Mouse (Mus musculus) liver, embryonic 16.5 days (tissue): ENCODE results near the gene Cntnap1. TPM values are rescaled to one million over a fixed set of nuclear protein-coding genes. Genes with fewer than 3 reads are reported as not detected.
"Not testable (repeated sequence)": the region's sequence is repeated elsewhere in the genome, so short reads cannot be mapped to it uniquely, and the experiment has no call there.

Experiments used
- ATAC-seq: fragments of 200-750 bp; cut with Nextera tagmentation; 2 replicates; pipeline ENCODE4 v1.8.0; 2017; ENCODE audit warnings: low read depth, mild to moderate bottlenecking, moderate number of reproducible peaks, moderate library complexity
- H3K27ac ChIP-seq: fragments of 300-500 bp; sonication (generic); 2 replicates; pipeline ENCODE4 v1.5.1; 2014; ENCODE audit warnings: mild to moderate bottlenecking, low read length
- H3K27me3 ChIP-seq: fragments of 300-500 bp; sonication (generic); 2 replicates; pipeline ENCODE4 v1.6.1; 2014; ENCODE audit warnings: low read depth, low read length, mixed read lengths; ENCODE audit not compliant: control insufficient read depth, insufficient read depth
- H3K36me3 ChIP-seq: fragments of 300-500 bp; sonication (generic); 2 replicates; pipeline ENCODE4 v1.6.1; 2014; ENCODE audit warnings: mild to moderate bottlenecking; ENCODE audit not compliant: control insufficient read depth, insufficient read depth
- H3K4me1 ChIP-seq: fragments of 300-500 bp; sonication (generic); 2 replicates; pipeline ENCODE4 v1.6.1; 2014; ENCODE audit warnings: low read depth, low read length, mixed read lengths; ENCODE audit not compliant: control insufficient read depth
- H3K4me2 ChIP-seq: fragments of 300-500 bp; sonication (generic); 2 replicates; pipeline ENCODE4 v1.6.1; 2014; ENCODE audit warnings: low read depth, low read length, mixed read lengths
- H3K4me3 ChIP-seq: fragments of 300-500 bp; sonication (generic); 2 replicates; pipeline ENCODE4 v1.5.1; 2014; ENCODE audit warnings: low read depth, mild to moderate bottlenecking, low read length
- H3K9ac ChIP-seq: fragments of 300-500 bp; sonication (generic); 2 replicates; pipeline ENCODE4 v1.6.1; 2014; ENCODE audit warnings: low read depth, low read length
- H3K9me3 ChIP-seq: fragments of 300-500 bp; sonication (generic); replicated peaks from 2 replicates; pipeline ENCODE4 v1.6.1; 2016; ENCODE audit warnings: low read length; ENCODE audit not compliant: control insufficient read depth
- WGBS: fragments of 180-500 bp; shearing (Covaris S2); extraction: QIAGEN DNeasy Blood & Tissue Kit; methylation state at CpG from one replicate; pipeline ENCODE4 v1.1.7; 2014; ENCODE audit not compliant: insufficient replicate concordance; 5-methylcytosine and 5-hydroxymethylcytosine counted together
- polyA plus RNA-seq: library from polyadenylated mRNA; unstranded; fragments of >200 nt; fragmentation: Nextera tagmentation; extraction: Ambion mirVana; gene quantifications from 2 replicates; pipeline ENCODE4 v1.2.1, GENCODE M21; 2015

Cntnap1 gene
- polyA plus RNA-seq, 1 experiment from 2014 or later: 0.17 TPM

DNA sequence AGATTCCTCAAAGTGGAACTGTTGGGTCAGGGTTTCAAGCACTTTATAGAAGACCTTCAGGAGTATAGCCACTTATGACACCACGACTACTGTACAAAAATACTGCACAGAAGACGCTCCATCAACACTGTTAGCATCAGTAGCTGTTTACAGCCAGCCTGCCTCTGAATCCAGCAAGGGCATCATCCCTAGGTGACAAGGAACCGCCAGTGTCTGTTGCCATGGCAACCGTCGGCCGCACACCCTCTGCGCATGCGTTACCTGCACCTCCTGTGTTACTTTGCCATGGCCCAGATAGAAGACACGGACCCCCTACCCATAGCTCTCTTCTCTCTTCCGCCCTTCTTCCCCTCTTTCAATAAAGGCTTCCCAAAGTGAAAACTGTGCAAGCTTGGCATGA, 23.9 kb upstream of the Cntnap1 start:
- ATAC-seq: no peak
- Histone ChIP-seq H3K27me3 (peaks cover 3% of the 10 kb centered on the region), H3K27ac (no peak overlapping the region), H3K9me3 (no peaks in the 10 kb centered on the region), H3K9ac (no peak overlapping the region), H3K4me2 (no peak overlapping the region), H3K4me3 (no peak overlapping the region), H3K36me3 (no peaks in the 10 kb centered on the region), H3K4me1 (peaks cover 3% of the 10 kb centered on the region; the same call in 1 of the 2 replicates)
- 45% methylated on average over 10 of the region's 10 CpGs for WGBS

DNA sequence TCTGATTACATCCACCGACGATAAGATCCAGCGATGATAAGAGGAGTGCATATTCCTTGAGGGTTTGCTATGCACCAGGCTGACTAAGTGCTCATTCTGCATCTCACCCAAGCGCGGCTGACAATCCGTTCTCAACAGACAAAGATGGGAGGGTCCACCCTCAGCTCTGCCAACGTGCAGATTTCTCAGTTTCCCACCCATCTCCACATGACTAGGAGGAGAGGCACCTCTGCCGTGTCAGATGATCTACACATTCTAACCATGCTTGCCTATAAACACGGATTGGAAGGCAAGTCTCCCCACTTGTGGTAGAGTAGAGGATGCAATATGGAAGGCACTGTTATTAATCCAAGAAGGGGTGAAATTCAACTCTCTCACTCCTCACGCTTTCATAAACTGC, 21.6 kb upstream of the Cntnap1 start:
- Histone ChIP-seq H3K4me1 (peaks cover 2% of the 10 kb centered on the region; the same call in 1 of the 2 replicates), H3K36me3 (no peaks in the 10 kb centered on the region), H3K4me2 (no peak overlapping the region), H3K4me3 (no peak overlapping the region), H3K27me3 (peaks cover 1% of the 10 kb centered on the region), H3K27ac (no peak overlapping the region), H3K9me3 (no peaks in the 10 kb centered on the region), H3K9ac (no peak overlapping the region)
- ATAC-seq: no peak
- WGBS: 60% methylated on average over 10 of the region's 10 CpGs

DNA sequence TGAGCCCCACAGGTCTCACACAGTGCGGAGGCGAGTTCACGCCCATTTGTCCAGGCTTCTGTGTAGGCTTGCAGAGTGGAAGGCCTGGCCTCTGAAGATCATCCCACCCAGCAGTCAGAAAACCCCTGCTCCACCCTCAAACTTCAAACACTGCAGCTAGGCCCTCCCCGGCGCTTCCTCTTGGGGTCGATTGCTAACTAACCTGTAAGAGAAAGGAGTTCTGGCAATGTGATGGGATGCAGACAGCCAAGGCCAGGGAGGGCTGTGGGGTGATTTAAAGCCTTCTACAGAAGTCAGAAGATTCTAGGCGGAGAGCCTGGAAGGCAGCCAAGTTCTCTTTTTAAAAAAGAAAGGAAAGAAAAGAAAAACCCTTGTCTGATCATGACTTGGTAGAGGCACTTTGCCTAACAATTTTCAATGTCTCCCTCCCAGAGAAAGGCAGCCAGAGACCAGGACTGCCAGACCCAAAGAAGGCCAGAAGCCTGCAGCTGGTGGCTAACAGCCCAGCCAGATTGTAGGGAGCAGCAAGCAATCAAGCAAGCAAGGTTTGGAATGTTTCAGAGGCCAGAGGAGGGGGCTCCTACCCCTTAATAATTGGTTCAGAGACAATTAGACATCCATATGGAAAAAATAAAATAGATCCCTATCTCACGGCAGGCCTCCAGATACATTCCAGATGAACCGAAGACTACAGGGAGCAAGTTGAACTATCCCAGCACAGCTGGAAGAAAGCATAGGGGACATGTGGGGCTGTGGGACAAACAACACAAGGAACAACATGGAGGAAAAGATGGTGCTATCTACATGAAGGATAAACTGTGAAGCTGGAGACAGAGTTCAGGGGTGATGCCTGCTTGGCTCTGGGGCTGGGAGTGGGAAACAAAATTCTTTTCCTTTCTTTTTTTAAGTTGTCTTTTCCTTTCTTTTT, 20.9 kb upstream of the Cntnap1 start:
- no peaks in the 10 kb centered on the region for H3K36me3 ChIP-seq
- no peaks in the 10 kb centered on the region for H3K4me1 ChIP-seq
- 55% methylated on average over 9 of the region's 9 CpGs for WGBS
- H3K27ac ChIP-seq: no peak overlapping the region
- H3K4me3 ChIP-seq: no peak overlapping the region
- H3K9ac ChIP-seq: no peak overlapping the region
- no peaks in the 10 kb centered on the region for H3K9me3 ChIP-seq
- no peak overlapping the region for H3K4me2 ChIP-seq
- ATAC-seq: no peak
- H3K27me3 ChIP-seq: no peaks in the 10 kb centered on the region; the same call in 1 of the 2 replicates

DNA sequence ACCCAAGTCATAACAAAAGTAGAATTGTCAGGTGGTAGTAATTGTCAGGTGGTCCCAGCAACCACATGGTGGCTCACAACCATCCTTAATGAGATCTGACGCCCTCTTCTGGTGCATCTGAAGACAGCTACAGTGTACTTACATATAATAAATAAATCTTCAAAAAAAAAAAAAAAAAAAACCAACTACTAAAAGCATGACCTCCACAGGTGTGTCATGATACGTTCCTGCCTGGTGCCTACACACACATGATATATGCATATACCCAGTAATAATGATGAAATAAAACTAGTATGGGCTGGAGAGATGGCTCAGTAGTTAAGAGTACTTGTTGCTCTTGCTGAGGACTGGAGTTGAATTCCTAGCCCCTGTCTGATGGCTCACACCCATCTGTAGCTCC, 19.3 kb upstream of the Cntnap1 start:
- Histone ChIP-seq H3K4me1 (no peaks in the 10 kb centered on the region), H3K4me2 (no peak overlapping the region), H3K9ac (no peak overlapping the region), H3K9me3 (no peaks in the 10 kb centered on the region), H3K36me3 (no peaks in the 10 kb centered on the region), H3K27me3 (peaks cover 10% of the 10 kb centered on the region), H3K27ac (no peak overlapping the region), H3K4me3 (no peak overlapping the region)
- ATAC-seq: no peak
- WGBS: 31% methylated on average over 2 of the region's 2 CpGs

DNA sequence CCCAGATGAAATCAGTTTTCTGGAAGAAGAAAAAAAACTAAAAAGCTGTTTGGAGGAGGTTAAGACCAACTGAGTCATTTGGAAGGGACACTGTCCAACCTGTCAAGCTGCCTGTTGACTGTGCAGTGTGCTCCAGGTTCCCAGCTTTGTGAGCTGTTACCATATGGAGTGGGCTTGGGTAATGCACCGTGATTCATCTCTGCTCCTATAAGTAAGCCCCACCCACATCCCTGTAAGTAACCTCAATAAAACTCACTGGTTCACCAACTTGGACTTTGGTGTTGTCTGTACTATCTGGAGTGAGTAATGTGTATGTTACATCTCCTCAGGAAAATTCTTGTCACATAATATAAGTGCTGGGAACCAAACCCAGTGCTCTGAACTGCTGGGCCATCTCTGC, 17.5 kb upstream of the Cntnap1 start:
- no peaks in the 10 kb centered on the region for H3K36me3 ChIP-seq
- no peaks in the 10 kb centered on the region for H3K4me1 ChIP-seq
- no peaks in the 10 kb centered on the region for H3K9me3 ChIP-seq
- H3K4me3 ChIP-seq: no peak overlapping the region
- no peak overlapping the region for H3K27ac ChIP-seq
- H3K27me3 ChIP-seq: peaks cover 17% of the 10 kb centered on the region
- H3K9ac ChIP-seq: no peak overlapping the region
- 68% methylated on average over 1 of the region's 1 CpGs for WGBS
- H3K4me2 ChIP-seq: no peak overlapping the region
- no peak for ATAC-seq

DNA sequence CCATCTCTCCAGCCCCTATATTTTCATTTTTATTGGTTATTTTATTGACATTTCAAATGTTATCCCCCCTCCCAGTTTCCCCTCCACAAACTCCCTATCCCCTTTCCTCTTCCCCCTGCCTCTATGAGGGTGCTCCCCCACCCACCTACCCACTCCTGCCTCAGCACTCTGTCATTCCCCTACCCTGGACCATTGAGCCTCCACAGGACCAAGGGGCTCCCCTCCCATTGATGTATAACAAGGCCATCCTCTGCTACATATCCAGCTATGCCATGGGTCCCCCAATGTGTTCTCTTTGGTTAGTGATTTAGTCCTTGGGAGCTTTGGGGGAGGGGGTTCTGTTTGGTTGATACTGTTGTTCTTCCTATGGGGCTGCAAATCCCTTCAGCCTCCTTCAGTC, 15.7 kb upstream of the Cntnap1 start:
- no peak overlapping the region for H3K4me3 ChIP-seq
- H3K27me3 ChIP-seq: peaks cover 17% of the 10 kb centered on the region
- no peak for ATAC-seq
- H3K27ac ChIP-seq: no peak overlapping the region
- no peaks in the 10 kb centered on the region for H3K36me3 ChIP-seq
- H3K4me1 ChIP-seq: no peaks in the 10 kb centered on the region
- H3K9me3 ChIP-seq: no peaks in the 10 kb centered on the region
- no peak overlapping the region for H3K9ac ChIP-seq
- no peak overlapping the region for H3K4me2 ChIP-seq

DNA sequence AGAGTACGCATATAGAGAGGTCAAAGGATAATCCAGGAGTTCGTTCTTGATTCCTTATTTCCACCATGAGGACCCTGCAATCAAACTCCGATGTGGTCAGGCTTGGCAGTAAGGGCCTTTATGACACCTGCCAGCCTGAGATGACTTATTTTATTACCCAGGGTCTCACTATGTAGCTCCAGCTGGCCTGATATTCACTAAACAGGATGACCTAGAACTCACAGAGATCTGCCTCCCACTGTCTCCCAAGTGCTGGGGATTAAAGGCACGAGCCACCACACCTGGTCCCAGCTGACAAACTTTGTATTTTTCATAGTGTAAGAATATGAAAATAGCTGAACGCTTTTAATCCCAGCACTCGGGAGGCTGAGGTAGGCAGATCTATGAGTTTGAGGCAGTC, 15.2 kb upstream of the Cntnap1 start:
- H3K27ac ChIP-seq: no peak overlapping the region
- no peaks in the 10 kb centered on the region for H3K9me3 ChIP-seq
- H3K36me3 ChIP-seq: no peaks in the 10 kb centered on the region
- WGBS: 52% methylated on average over 6 of the region's 6 CpGs
- H3K4me1 ChIP-seq: no peaks in the 10 kb centered on the region
- H3K4me3 ChIP-seq: no peak overlapping the region
- no peak overlapping the region for H3K4me2 ChIP-seq
- peaks cover 17% of the 10 kb centered on the region for H3K27me3 ChIP-seq
- no peak for ATAC-seq
- H3K9ac ChIP-seq: no peak overlapping the region

DNA sequence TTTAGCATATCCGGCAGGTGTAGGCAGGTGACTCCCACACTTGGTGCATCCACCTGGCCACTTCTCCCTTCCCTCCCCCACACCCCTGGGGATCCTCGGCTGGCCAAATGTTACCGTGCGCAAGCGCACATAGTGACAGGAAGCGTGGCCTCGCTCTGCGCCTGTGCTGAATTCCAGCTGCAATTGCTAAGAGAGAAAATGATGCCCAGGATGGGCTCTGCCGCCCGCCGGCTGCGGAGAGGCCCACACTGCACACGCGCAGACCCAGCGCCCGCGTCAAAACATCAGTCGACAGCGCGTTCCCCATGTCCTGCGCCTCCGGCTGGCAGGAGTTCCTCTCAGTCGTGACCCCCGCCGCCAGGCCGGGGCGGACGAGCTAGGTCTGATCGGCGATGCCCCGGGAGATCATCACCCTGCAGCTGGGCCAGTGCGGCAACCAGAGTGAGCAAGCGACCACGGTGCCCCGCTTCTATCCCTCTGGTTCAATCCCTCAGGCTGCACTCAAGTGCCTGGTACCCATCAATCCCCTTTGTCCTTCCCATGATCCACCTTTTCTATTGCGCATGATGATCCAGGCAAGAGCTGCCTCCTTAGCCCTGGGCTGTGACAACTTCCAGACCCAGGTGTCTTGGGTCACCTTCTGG, 14.5 kb upstream of the Cntnap1 start, which contains the start of gene Tubg2:
Gene Tubg2, plus strand, starts transcription at position 180 of the 644 bp plus-strand sequence.
- ATAC-seq: no peak
- Histone ChIP-seq H3K4me1 (no peaks in the 10 kb centered on the region), H3K9me3 (no peaks in the 10 kb centered on the region), H3K36me3 (no peaks in the 10 kb centered on the region), H3K27ac (no peak within 1 kb of the TSS), H3K4me2 (peak within 1 kb of the TSS; percentile 52), H3K9ac (no peak within 1 kb of the TSS), H3K27me3 (peaks cover 17% of the 10 kb centered on the region), H3K4me3 (peak within 1 kb of the TSS; percentile 24)
- 2% methylated on average over 36 of the region's 36 CpGs for WGBS

DNA sequence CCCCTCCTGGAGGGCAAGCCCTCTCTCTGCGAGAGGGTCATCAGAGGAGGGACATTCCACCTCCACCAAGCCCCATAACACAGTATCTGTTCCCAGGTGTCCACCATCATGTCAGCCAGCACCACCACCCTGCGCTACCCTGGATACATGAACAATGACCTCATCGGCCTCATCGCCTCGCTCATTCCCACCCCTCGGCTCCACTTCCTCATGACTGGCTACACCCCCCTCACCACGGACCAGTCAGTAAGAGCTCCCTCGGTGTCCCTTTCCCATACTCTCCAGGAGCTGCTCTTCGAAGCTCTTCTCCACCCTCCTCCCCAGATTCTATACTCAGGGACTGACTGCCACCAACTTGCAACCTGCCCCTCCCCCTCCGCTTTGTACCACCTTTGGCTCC, 10.2 kb upstream of the Cntnap1 start:
- H3K4me3 ChIP-seq, H3K27ac ChIP-seq, ATAC-seq, H3K9me3 ChIP-seq, H3K9ac ChIP-seq, H3K4me2 ChIP-seq, H3K36me3 ChIP-seq: not testable (repeated sequence)
- peaks cover 17% of the 10 kb centered on the region for H3K4me1 ChIP-seq
- H3K27me3 ChIP-seq: peaks cover 47% of the 10 kb centered on the region
- 38% methylated on average over 8 of the region's 10 CpGs for WGBS
